Mouse (Mus musculus): ENCODE data around the gene Retreg2.

The Retreg2 gene

DNA sequence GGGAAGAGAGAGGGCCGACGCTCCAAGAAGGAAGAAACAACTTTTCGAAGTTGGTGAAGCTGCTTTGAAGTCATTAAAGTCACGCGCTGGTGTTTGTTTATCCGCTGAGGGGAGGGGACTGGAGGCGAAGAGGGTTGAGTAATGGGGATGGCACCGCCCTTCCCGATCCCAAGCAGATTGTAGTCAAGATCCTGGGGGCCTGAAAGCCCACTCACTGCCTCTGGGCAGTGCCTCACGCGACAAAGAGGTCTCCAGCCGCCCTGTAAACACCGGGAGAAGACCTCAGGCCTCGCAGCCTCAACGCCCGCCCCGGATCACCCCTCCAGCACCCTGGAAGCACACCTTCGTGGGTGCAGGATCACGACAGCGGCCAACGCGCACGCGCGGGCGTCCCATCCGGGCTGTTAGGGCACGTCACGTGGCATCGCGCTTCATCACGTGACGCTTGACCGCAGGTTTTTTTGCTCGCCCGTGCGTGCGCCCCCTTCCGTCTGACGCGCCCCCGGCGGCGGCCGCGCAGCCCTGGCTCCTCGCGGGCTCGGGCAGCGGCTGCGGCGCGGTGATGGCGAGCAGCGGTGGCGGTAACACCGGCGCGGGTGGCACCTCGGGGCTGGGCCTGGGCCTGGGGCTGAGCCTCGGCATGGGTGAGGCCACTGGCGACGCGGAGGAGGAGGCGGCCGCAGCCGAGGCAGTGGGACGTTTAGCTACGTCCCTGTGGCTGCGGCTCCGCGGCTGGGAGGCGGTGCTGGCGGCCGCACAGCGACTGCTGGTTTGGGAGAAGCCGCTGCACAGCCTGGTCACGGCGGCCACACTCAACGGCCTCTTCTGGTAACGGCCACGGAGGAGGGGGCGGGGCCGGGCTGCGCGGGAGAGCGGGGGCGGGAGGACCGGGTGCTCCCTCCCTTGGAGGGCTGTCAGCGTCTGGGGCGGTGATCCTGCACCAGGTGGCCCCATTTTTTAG is at the start of gene Retreg2, which contains the start of gene Cnppd1:
Retreg2 (plus strand) TSS at position 478 of the 961 bp plus-strand sequence.
Cnppd1 (minus strand) TSS at position 411 of the 961 bp plus-strand sequence.
- DNase-seq (ENCODE audit: low spot score in 2 of 2): peak; percentile 95 to 97

- DNase-seq (ENCODE audit: low spot score in 2 of 2): no peak
Measured at GRCm38 (mm10) chr1:75122211-75122610, 20.4 kb upstream of the Retreg2 start.

- peak; percentile 84 to 91 for DNase-seq (ENCODE audit: low spot score in 2 of 2)
Measured at GRCm38 (mm10) chr1:75124346-75125321, 17.9 kb upstream of the Retreg2 start, which contains the start of gene Nhej1. Gene Nhej1 (minus strand): TSS chr1:75125200.

GRCm38 (mm10) chr1:75125418-75125817 is 17.2 kb upstream of the Retreg2 start:
- no peak for DNase-seq (ENCODE audit: low spot score in 2 of 2)

- DNase-seq (ENCODE audit: low spot score in 2 of 2): peak in 1 of 2 experiments; percentile 31
Measured at GRCm38 (mm10) chr1:75128641-75129040, 13.9 kb upstream of the Retreg2 start.

DNA sequence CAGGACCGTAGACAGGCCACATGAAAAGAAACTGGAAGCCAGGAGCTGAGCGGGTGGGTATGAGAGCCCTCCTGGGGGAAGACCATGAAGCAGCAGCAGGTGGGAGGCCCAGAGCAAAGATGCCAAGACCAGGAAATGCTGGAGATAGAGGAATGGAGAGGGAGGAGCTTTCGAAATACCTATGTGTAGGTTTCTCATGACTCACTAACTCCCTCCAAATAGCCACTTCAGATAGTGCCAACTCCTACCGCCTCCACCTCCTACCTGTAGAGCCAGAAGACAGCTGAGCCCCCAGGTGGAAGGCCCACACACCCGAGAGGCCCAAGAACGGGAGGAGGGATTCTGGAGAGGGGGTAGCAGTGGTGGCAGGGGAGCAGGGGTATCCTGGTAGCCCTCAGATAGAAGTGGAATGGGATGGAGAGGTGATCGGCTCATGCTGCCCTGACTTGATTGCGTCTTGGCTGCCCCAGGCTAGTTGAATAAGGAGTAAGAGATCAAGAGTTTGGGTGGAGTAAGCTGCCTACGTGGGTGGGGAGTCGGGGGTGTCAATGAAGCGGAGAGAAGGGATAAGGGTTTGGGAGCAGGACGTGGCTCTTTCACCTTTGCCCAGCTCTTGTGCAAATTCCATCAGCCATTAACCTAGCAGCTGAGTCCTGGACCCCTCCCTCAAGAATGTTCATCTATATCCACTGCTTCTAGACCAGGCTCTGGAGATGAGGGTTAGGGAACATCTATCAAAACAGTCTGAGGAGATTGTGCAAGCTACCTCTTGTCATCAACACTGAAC is 9.0 kb upstream of the Retreg2 start, which contains the start of gene Slc23a3:
Slc23a3 (minus strand) TSS at position 470 of the 787 bp plus-strand sequence.
- no peak for DNase-seq (ENCODE audit: low spot score in 2 of 2)

DNA sequence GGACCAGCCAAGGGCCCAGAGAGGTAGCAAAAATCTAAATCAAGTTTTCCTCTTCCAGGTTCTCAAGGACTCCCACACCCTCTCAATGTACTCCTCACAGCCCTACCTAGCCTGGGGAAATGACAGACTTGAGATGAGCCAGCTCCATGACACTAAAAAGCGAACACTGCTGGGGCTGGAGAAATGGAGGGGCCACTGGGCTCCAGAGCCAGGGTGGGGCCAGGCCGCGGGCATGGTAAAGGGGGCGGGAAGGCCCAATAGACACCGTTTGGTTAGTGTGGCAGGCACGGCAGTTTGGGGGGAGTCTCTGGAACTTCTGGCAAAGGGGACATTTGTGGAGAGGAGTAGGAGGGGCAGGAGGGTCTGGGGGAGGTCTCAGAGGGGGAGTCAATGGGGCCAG is 6.3 kb upstream of the Retreg2 start:
- DNase-seq (ENCODE audit: low spot score in 2 of 2): no peak

GRCm38 (mm10) chr1:75136730-75137129 is 5.8 kb upstream of the Retreg2 start:
- no peak for DNase-seq (ENCODE audit: low spot score in 2 of 2)

DNA sequence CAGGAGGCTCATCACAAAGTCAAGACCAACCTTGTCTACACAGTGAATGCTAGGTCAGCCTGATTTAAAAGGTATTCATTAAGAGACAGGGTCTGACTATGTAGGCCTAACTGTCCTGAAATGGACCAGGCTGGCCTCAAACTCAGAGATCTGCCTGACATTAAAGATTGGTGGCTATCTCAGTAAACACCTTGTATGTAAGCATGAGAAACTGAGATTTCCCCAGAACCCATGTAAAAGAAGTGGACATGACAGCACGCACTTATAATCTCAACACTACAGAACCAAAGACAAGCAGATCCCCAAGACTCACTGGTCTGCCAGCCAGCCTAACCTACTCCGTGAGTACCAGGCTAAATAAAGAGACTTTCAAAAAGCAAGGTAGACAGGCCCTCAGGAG is 4.1 kb upstream of the Retreg2 start:
- DNase-seq (ENCODE audit: low spot score in 2 of 2): no peak

GRCm38 (mm10) chr1:75140601-75141190 is 1.9 kb upstream of the Retreg2 start:
- no peak for DNase-seq (ENCODE audit: low spot score in 2 of 2)

DNA sequence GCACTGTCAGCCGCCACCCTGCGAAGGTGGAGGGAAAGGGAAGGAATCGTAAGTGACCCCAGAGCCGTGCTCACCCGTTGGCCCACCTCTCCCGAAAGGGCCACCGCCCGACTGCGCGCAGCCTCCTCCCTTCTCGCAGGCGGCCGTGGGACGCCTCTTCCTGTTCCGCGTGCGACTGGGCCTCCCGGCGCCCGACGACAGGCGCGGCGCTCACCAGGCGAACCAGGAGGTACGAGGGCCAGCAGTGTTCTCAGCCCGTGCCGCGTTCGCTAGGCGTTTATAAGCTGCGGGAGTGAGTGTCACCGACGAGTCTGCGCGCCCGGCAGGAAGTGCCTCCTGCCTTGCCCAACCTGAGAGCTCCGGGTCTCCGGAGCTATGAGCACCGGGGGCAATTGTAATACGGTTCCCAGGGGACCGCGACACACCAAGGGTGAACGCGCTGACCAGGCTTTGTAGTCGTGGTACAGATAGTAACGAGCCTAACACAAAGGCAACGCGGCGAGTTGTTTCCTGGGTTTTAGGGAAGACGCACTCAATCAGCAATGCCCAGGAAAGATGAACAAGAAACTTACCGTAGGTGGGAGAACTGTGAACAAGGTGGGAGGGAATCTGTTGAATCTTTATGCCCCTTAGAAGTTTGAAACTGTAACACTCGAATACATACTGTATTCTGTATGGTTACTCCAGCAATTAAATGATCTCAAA is 940 bp upstream of the Retreg2 start:
- peak; percentile 62 for DNase-seq (ENCODE audit: low spot score in 2 of 2)

DNA sequence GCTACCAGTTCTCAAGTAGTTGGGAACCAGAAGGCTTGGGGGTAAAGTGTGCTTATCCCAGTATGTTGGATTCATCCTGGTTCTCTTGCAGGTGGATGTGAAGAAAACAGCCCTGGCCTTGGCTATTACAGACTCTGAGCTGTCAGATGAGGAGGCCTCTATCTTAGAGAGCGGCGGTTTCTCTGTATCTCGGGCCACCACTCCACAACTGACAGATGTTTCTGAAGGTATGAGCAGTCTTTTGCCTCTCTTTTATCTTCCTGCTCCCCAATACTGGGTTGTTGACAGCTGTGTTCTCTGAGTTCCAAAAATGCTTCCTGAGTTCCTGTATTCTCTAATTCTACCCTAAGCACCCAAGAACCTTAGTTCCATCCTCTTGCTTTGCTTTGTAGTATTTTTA is 3.0 kb downstream of the Retreg2 start:
- no peak for DNase-seq (ENCODE audit: low spot score in 2 of 2)

GRCm38 (mm10) chr1:75147411-75148135 is 5.0 kb downstream of the Retreg2 start:
- DNase-seq (ENCODE audit: low spot score in 2 of 2): no peak

GRCm38 (mm10) chr1:75148727-75149126 is 6.1 kb downstream of the Retreg2 start:
- no peak for DNase-seq (ENCODE audit: low spot score in 2 of 2)

GRCm38 (mm10) chr1:75155837-75156236 is 13.3 kb downstream of the Retreg2 start:
- DNase-seq (ENCODE audit: low spot score in 2 of 2): no peak

GRCm38 (mm10) chr1:75158990-75159389 is 16.4 kb downstream of the Retreg2 start:
- no peak for DNase-seq (ENCODE audit: low spot score in 2 of 2)

DNA sequence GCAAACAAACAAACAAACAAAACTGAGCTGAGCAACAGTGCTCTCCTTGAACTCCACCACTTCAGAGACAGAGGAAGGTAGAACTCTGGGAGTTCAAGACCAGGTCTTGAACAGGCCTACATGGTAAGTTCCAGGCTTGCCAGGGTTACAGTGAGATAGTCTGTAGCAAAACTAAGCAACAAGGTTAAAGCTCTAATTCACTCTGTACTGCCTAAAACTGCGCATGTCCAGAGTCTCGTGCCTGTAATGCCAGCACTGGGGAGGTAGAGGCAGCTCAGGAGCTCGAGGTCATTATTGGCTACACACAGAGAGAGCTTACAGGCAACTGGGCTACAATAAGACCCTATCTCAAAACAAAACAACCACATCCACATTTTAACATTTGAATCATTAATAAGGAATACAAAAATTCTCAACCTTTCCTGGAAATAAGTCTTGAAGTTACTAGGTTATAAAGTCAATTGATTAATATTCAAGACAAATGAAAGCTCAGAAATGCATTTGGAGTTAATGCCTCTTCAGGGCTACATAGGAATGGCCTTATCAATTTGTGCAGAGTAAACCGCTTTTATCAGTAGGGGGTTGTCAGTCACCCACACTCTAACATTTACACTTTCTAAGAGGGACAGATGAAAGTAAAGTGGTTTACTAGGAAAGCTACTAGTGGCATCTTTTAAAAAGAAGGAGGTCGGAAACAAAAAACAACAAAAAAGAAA is 17.1 kb downstream of the Retreg2 start:
- DNase-seq (ENCODE audit: low spot score in 2 of 2): no peak

DNA sequence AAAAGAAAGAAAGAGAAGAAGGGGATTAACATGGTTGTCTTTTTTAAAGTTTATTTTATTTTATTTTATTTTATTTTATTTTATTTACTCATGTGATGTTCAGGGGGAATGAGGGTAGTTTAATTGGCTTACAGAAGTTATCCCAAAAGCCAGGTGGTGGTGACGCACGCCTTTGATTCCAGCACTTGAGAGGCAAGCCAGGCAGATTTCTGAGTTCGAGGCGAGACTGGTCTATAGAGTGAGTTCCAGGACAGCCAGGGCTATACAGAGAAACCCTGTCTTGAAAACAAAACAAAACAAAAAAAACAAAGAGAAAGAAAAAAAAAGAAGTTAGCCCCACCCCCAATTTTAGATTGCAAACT is 17.7 kb downstream of the Retreg2 start:
- DNase-seq (ENCODE audit: low spot score in 2 of 2): no peak

DNA sequence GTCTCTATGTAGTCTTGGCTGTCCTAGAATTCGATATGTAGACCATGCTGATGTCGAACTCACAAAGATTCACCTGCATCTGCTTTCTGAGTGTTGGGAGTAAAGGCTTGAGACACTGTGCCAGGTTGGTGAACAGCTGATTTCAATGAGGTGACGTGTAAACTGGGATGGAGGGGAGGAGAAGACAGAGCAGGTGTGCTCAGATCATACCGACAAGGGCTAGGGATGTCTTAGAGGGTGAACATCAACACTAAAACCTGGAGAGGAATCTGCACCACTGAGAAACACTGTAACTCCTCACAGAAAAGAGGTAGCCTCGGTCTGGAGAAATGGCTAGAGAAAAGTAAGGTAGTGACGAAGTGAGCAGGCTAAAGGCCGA is 25.5 kb downstream of the Retreg2 start:
- no peak for DNase-seq (ENCODE audit: low spot score in 2 of 2)

Data from right cerebral cortex, adult 2 months (tissue).